Mouse (Mus musculus) bone marrow macrophage, adult 2 months (primary cell): ENCODE data around the gene 1500009C09Rik.

Experiments
- CTCF ChIP-seq: IDR thresholded peaks from 2 replicates; pipeline ENCODE4 v1.5.1; 2012; ENCODE audit warnings: low read depth, mild to moderate bottlenecking, low read length, moderate library complexity
- POLR2A ChIP-seq: IDR thresholded peaks from 2 replicates; pipeline ENCODE4 v1.6.1; 2012; ENCODE audit warnings: mild to moderate bottlenecking, low read depth, low read length, borderline replicate concordance

- no peak for TF ChIP-seq POLR2A
- TF ChIP-seq CTCF = no peak
These were observed 40.9 kb upstream of the 1500009C09Rik start for GRCm38 (mm10) chr15:82211281-82211680.
